26 mouse cellular contexts compared by ENCODE assay signal in the genomic region with DNA sequence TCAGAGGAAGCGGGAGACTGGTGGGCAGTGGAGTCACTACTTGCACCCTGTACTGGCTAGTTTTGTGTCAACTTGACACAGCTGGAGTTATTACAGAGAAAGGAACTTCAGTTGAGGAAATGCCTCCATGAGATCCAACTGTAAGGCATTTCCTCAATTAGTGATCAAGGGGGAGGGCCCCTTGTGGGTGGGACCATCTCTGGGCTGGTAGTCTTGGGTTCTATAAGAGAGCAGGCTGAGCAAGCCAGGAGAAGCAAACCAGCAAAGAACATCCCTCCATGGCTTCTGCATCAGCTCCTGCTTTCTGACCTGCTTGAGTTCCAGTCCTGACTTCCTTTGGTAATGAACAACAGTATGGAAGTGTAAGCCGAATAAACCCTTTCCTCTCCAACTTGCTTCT. TPM values are rescaled to one million over a fixed set of nuclear protein-coding genes. Genes with fewer than 3 reads are reported as not detected.
"Had no signal": no experiment of that assay in that cellular context is flagged by ENCODE, and none has a peak within 500 bp of the region (broad histone marks: within the 10 kb centered on the region; RNA-seq: fewer than 3 reads in every experiment).

No protein-coding gene starts in this region.

RNA-seq across cellular contexts. Expression of gene Hist1h1t, which starts 7.2 kb away (rescaled TPM):
- total RNA-seq: gastrocnemius, adult 8-10 months; gastrocnemius, postnatal 14 days; gastrocnemius, postnatal 36 days; heart, adult 18-20 months; heart, postnatal 36 days; hematopoietic stem cell, adult 5-6 weeks; layer of hippocampus, adult 2 months; layer of hippocampus, postnatal 10 days; layer of hippocampus, postnatal 25 days; left cerebral cortex, adult 2 months; left cerebral cortex, postnatal 36 days had no signal
- polyA plus RNA-seq: frontal cortex, adult 2 months; gonadal fat pad, adult 2 months; heart, embryonic 11.5 days; heart, embryonic 13.5 days; heart, postnatal 0 days; hindbrain, embryonic 11.5 days; hindbrain, embryonic 13.5 days; hindbrain, embryonic 15.5 days; hindbrain, postnatal 0 days; intestine, embryonic 14.5 days; kidney, adult 2 months; kidney, embryonic 15.5 days; kidney, postnatal 0 days; limb, embryonic 12.5 days; liver, embryonic 11.5 days had no signal
